Mouse (Mus musculus): ENCODE measurements around the gene Retsat.

Gene Retsat

GRCm38 (mm10) chr6:72597956-72598753 lies at the start of gene Retsat, which contains the start of gene Elmod3:
Gene Retsat, plus strand, starts transcription at chr6:72598475.
Gene Elmod3, minus strand, starts transcription at chr6:72598413.
- DNase-seq, result peak; percentile 84

DNA sequence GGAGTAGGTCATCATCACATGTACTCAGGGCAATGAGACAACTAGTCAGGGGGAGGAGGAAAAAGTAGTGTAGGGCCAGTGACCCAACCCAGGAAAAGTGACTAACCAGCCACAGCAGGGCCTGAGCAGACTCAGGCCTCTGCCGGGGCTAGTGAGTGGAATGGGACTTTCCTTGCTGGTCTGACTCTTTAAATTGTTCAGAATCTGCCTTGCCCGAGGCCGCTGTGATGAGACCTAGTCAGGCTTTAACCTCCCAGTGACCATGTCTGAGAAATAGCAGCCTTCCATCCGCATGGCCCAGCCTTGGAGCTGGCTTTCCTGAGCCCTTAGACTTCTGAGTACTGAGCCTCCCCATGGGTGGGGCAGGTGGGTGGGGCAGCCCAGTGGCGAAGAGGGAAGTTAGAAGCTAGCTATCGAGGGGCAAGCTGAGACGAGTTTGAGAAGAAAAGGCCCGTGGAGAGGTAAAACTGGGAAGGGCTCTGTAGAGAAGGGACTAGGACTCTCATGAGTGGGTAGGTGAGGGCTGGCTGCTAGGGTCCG lies 49.2 kb upstream of the Retsat start:
- no peak for DNase-seq

DNA sequence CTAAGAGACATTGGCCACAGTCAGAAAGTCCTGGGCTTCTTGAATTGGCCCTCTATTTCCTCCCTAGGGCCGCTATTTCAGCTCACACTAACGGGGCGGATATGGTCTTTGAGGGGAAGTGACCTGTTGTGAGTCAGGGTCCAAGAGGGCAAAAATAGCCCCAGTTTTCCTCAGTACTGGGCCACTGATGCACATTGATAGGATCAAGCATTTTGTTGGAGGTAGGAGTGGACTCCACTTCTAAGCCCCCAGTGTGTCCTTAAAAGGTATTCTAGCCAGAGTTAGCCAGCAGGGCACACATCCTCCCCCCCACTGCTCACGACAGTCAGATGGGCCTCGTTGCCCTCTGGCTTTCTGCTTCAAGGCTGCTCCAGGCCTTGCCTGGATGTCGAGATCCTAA lies 48.2 kb upstream of the Retsat start:
- DNase-seq, result no peak

DNA sequence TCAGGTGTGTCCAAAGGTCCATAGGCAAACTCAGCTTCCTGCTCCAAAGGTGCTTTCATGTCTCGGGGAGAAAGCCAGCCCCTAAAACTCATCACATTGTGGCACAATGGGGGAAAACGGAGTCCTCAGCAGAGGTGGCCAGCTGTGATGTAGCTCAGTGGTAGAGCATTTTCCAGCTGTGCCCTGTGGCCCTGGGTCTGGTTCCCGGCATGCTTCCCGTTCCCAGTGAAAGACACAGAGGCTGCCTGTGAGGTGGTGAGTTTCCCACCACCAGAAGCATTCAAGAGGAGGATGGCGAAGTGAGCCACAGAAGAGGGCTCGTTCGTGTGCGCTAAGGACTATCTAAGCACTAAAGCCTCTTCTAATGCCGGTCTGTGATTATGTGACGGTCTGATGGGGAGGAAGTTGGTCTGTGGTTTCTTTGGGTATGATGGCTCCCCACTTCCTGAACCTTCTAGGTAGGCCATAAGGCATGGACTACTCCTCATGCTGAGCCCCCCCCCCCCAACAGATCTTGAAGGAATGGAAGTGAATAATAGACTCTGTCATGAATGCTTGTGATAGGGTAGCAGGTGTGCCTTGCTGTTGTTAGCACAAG lies 47.7 kb upstream of the Retsat start:
- DNase-seq, result no peak

- peak; percentile 49 to 54 for DNase-seq
These were observed 45.9 kb upstream of the Retsat start for GRCm38 (mm10) chr6:72552171-72553078.

GRCm38 (mm10) chr6:72553079-72553412 lies 45.2 kb upstream of the Retsat start:
- DNase-seq, result no peak

GRCm38 (mm10) chr6:72560801-72561200 lies 37.5 kb upstream of the Retsat start:
- DNase-seq, result no peak

GRCm38 (mm10) chr6:72562486-72562885 lies 35.8 kb upstream of the Retsat start:
- no peak for DNase-seq

DNA sequence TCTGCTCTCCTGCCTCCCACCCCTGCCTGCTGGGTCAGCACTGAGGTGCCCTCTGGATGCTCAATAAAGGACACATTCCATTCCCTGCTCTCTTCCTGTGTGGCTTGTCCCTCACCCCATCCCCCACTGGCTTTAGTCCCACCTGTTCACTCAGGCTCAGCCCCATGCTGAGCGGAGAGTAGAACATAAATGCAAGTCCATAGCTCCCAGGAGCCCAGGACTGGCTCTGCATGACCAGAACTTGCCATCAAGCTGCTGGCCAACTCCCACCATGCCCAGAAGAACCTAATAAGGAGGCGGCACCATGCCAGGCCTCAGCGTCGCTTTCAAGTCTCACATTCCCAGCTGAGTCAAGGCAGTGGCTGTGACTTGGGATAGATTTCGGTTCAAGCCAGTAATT lies 35.4 kb upstream of the Retsat start:
- no peak for DNase-seq

GRCm38 (mm10) chr6:72565506-72565905 lies 32.8 kb upstream of the Retsat start:
- no peak for DNase-seq

DNA sequence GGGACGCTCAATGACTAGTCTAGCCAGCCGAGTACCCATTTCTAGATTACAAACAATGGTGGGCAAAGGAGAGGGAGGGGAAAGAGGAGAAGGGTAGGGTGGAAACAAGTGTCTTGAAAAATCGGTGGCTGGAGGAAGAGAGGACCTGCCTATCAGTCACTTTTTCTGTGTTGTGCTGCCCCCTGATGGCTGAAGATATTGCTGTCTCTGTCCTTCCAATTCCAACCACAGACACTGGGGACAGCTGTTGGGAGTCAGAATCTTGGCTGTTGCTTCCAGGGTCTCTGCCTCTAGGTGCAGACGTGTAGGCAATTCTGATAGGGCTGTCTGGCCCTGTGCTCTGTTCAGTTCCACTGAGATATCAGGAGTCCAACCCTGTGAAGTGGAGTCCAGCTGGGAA lies 32.2 kb upstream of the Retsat start:
- DNase-seq, result peak; percentile 86 to 91

DNA sequence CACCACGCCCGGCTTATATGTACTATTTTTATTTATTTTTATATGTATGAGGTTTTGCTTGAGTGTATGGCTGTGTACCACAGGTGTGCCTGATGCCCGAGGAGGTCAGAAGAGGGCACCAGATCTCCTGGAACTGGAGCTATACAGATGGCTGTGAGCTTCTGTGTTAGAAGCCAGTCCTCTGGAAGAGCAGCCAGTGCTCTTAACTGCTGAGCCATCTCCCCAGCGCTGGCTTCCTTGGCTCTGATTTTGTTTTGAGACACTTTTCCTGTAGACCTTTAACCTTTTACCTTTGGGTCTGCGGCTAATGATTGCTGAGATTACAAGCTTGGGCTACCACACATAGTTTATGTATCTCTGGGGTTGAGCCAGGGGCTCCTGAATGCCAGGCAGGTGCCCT lies 30.8 kb upstream of the Retsat start:
- DNase-seq, result no peak

DNA sequence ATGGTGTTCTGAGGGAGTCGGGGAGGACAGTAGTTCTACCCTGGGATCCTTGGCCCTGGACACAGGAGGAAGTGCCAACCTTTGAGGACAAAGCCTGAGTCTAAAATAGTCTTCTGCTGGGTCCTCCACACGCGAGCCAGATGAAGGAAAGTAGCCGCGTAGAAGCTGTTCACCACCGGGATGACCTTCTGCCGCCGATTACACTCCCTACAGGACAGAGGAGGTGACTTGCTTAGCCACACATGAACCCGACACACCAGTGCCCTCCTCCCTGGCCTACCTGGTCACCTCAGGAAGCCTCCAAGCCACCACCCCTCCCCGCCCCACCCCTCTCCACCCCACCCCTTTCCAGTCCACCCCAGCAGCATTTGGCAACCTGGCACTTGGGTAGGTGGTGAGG lies 29.5 kb upstream of the Retsat start:
- DNase-seq, result no peak

GRCm38 (mm10) chr6:72570644-72571397 lies 27.5 kb upstream of the Retsat start:
- no peak for DNase-seq

DNA sequence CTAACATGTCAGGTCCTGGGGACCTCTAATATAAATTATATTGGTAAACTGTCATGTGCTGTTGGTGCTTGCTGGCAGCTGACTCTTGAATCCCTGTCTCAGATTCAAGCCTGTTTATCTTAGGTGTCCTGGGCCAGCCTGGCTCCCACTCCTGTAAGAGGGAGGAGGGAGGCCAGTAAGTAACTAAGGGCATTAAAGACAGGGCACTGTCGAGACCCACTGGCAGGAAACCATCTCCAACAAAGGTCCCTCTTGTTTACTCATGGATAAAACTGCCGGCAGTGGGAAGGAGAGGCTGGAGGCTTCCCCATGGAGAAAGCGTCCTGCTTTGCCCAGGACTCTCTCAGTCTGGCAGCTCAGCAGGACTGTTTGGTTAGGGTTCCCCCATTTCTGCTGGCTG lies 26.4 kb upstream of the Retsat start:
- no peak for DNase-seq

- DNase-seq, result no peak
These were observed 22.2 kb upstream of the Retsat start for GRCm38 (mm10) chr6:72576041-72576440.

DNA sequence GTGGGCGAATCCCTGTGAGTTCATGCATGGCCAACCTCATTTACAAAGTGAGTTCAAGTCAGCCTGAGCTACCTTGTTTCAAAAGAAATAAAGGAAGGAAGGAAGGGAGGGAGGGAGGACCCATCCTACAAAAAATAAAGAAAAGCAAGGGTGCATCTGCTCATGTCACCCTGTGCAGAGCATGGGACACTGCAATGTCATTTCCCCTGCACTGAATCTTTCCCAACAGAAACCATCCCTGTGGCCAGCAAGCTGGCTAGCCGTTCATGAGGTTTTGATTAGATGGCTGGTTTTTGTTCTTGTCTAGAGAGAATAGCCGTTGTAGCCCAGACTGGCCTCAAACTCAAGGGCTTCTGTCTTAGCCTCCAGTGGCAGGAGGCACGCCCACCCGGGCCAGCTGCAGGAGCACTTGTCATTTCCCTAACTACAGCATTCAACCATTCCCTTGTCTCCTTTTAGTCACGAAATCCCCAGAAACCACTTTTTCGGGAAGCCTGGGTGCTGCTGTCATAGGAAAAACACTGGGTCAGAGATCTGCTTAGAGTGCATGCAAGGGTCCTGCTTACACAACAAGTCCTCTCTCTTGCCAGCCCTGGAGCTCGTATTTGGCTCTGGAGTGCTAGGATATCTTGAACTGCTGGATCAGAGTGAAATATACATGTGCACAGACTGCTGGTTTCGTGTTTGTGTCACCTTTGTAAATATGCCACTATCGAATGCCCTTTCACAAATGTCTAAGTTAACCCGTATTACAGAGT lies 16.5 kb upstream of the Retsat start:
- no peak for DNase-seq

GRCm38 (mm10) chr6:72583211-72583839 lies 14.9 kb upstream of the Retsat start:
- DNase-seq, result no peak

- DNase-seq, result no peak
These were observed 14.1 kb upstream of the Retsat start for GRCm38 (mm10) chr6:72584154-72584553.

DNA sequence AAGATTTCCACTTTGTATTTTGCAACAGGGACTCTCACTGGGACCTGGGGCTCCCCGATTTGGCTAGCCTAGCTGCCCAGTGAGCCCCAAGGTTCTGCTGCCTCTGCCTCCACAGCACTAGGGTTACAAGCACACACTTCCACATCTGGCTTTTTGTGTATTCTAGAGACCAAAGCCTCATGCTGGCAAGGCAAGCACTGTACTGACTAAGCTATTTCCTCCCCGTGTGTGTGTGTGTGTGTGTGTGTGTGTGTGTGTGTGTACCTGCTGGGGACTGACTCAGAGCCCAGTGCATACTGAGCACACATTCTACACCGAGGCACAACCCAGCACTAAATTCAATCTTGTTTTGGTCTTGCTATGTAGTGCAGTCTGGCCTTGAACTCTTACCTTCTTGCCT lies 11.6 kb upstream of the Retsat start:
- DNase-seq, result no peak

DNA sequence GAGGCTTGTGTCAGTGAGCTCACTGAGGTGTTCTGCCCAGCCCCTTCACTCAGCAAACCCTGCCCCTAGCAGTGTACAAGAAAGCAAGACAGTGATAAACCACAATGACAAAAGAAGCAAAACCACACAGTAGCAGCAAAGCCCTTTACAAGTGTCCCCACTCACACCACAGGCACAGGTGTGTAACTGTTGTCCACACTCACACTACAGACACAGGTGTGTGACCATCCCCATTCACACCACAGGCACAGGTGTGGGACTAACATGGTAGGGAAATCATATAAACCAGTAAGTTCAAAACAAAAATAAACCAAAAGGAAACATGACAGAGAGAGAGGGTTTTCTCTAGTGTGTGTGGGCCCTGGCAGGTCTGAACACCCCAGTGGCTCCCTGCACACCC lies 10.0 kb upstream of the Retsat start:
- no peak for DNase-seq

Measured in cerebellum, postnatal 25 days (tissue).